Mouse (Mus musculus): ENCODE results near the gene Cacng5. TPM values are rescaled to one million over a fixed set of nuclear protein-coding genes. Genes with fewer than 3 reads are reported as not detected.

Gene Cacng5
- 0.10 and 0.26 TPM in 2 replicates for polyA plus RNA-seq (2016; fragmentation: Nextera tagmentation; extraction: Ambion mirVana)

GRCm38 (mm10) chr11:107914634-107915226 lies at the start of gene Cacng5:
Gene Cacng5 (minus strand): TSS chr11:107915055.
- peaks cover 67% of the 10 kb centered on the region for H3K27me3 ChIP-seq (ENCODE audit: insufficient read depth, poor library complexity, severe bottlenecking)
- peak; percentile 78 for DNase-seq (ENCODE audit: low spot score)
- H3K27ac ChIP-seq = no peak within 1 kb of the TSS
- WGBS = 7% methylated on average over 35 of the region's 36 CpGs
- peak within 1 kb of the TSS; percentile 57 for H3K4me3 ChIP-seq
- H3K9me3 ChIP-seq = 0 out of 2 replicates have a peak, but pooled peaks cover 3% of the 10 kb centered on the region
- H3K36me3 ChIP-seq = no peaks in the 10 kb centered on the region
- H3K4me1 ChIP-seq = peaks cover 10% of the 10 kb centered on the region

DNA sequence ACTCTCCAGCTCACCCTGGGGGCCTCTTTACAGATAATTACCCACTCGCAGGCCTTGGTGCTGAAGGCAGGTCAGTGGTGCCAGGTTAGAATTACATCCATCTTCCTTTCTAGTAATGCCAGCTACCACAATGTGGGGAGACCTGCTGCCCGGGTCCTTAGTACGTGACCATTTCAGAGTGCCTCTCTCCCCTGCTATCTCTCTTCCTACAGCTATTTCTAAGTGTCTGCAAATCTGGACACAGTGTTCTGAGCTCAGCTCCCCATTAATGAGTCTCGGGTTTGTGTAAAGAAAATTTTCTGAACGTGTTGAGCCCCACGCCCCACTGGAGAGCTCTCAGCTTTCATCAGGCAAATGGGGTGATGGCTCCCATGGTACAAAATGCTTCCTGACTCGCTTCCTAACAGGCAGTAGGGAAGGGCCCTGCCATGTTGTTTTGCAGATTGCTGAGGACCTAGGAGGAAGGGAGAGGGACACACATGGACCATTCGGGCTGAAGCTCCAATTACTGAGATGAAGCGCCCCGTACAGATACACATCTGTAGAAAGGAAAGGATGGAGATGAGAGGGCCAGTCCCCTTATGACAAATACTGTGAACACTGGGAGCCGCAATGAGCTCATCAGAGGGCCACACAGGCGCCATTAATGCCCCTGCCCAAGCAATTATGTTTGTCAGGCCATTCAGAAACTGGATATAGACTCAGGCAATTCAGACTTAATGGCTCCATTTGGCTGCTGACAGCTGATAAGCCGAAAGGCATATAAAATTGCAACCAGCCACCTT lies 42.9 kb upstream of the Cacng5 start:
- 84% methylated on average over 13 of the region's 13 CpGs for WGBS
- Histone ChIP-seq H3K27ac (no peak overlapping the region; the same call in 1 of the 2 replicates), H3K9me3 (peaks cover 4% of the 10 kb centered on the region; the same call in 1 of the 2 replicates), H3K36me3 (peaks cover 30% of the 10 kb centered on the region), H3K27me3 (ENCODE audit: insufficient read depth, poor library complexity, severe bottlenecking) (no peaks in the 10 kb centered on the region), H3K4me1 (no peaks in the 10 kb centered on the region), H3K4me3 (no peak overlapping the region)
- no peak for DNase-seq (ENCODE audit: low spot score)

GRCm38 (mm10) chr11:107955191-107956062 lies 40.6 kb upstream of the Cacng5 start:
- H3K9me3 ChIP-seq = peaks cover 2% of the 10 kb centered on the region; the same call in 1 of the 2 replicates
- 89% methylated on average over 10 of the region's 10 CpGs for WGBS
- H3K4me1 ChIP-seq = peaks cover 1% of the 10 kb centered on the region; the same call in 1 of the 2 replicates
- no peak overlapping the region for H3K4me3 ChIP-seq
- peaks cover 33% of the 10 kb centered on the region for H3K36me3 ChIP-seq
- DNase-seq (ENCODE audit: low spot score) = no peak
- no peak overlapping the region for H3K27ac ChIP-seq
- no peaks in the 10 kb centered on the region for H3K27me3 ChIP-seq (ENCODE audit: insufficient read depth, poor library complexity, severe bottlenecking)

DNA sequence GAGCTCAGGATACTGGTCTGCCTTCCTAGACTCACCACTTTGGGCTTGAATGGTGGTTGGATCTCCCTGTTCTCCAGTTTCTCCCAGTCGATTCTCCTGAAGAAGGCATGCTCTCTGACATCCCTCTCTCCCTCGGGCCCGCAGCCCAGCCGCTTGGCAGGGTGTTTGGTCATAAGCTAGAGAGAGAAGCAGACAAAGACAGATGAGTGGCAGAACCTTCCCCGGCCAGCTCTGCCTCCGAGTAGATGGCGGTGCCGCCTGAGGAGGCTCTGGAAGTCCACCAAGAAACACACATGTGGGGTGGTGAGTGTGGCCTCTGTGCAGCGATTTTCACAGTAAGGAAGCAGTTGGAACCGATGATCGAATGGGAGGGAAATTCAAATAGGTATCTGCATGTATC lies 36.6 kb upstream of the Cacng5 start:
- Histone ChIP-seq H3K4me1 (peaks cover 11% of the 10 kb centered on the region), H3K27ac (no peak overlapping the region), H3K4me3 (no peak overlapping the region), H3K36me3 (peaks cover 17% of the 10 kb centered on the region), H3K27me3 (ENCODE audit: insufficient read depth, poor library complexity, severe bottlenecking) (no peaks in the 10 kb centered on the region), H3K9me3 (no peaks in the 10 kb centered on the region)
- no peak for DNase-seq (ENCODE audit: low spot score)
- 91% methylated on average over 11 of the region's 11 CpGs for WGBS

DNA sequence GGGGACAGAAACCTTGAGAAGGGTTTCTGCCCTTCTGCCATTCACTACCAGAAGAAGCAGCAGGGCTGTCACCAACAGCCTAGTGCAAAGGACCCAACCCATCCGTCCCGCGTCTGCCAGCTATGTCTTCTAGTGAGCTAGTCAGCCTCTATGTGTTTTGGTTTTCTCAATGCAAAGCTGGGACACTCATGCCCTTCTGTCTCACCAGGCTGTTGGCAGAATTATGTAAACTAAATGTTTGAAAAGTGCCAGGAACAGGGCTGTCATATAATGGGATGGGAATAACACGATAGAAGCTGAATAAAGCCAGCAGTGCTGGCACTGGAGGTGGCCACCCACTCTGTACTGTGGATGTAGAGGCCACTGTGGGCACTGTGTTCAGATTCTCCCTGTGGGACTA lies 35.8 kb upstream of the Cacng5 start:
- H3K9me3 ChIP-seq = no peaks in the 10 kb centered on the region
- peaks cover 17% of the 10 kb centered on the region for H3K36me3 ChIP-seq
- no peaks in the 10 kb centered on the region for H3K27me3 ChIP-seq (ENCODE audit: insufficient read depth, poor library complexity, severe bottlenecking)
- H3K4me1 ChIP-seq = peaks cover 11% of the 10 kb centered on the region
- DNase-seq (ENCODE audit: low spot score) = no peak
- H3K27ac ChIP-seq = 0 out of 2 replicates have a peak overlapping the region, but pooled peaks have one; percentile 22
- 87% methylated on average over 4 of the region's 4 CpGs for WGBS
- H3K4me3 ChIP-seq = no peak overlapping the region

DNA sequence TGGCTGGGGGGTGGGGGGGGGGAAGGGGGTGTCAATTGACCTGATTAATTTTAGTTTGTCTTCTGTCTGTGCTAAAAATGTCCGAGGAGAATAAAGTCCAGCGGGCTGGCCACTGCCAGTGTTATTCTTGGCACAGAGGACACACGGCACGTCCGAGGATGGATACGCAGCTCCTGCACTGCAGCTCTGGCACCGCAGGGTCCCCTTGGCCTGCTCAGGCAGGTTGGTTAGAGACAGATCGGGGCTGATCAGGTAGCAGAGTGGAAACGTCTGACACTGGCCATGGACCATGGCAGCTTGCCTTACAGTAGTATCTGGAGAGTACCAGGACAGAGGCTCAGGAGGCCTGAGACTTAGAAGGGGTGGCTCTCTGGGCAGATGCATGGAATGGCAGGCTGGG lies 35.4 kb upstream of the Cacng5 start:
- 55% methylated on average over 9 of the region's 9 CpGs for WGBS

DNA sequence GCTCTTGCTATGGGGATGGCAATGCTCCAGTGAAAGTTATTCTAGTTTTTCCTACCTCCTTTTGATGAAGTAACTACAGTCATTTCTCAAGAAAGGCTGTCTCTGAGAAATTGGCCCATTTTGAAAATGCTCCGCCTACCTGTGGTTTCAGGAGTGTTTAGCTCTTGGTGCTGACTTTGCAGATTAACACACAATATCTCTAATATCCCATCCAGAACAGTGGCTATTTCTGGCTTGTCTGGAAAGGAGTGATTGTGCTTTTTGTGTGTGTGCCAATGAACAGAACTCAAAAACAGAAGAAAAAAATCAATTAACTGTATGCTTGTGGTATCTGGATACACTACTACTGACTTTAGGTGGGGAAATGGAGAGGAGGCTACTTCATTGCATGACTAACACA lies 33.1 kb upstream of the Cacng5 start:
- 95% methylated on average over 1 of the region's 1 CpGs for WGBS
- H3K4me1 ChIP-seq = peaks cover 11% of the 10 kb centered on the region
- no peak for DNase-seq (ENCODE audit: low spot score)
- no peaks in the 10 kb centered on the region for H3K9me3 ChIP-seq
- H3K36me3 ChIP-seq = peaks cover 30% of the 10 kb centered on the region
- no peak overlapping the region for H3K4me3 ChIP-seq
- no peak overlapping the region for H3K27ac ChIP-seq
- H3K27me3 ChIP-seq (ENCODE audit: insufficient read depth, poor library complexity, severe bottlenecking) = no peaks in the 10 kb centered on the region

More for the DNA sequence above, 35.4 kb upstream of the Cacng5 start:
- Histone ChIP-seq H3K27me3 (ENCODE audit: insufficient read depth, poor library complexity, severe bottlenecking) (no peaks in the 10 kb centered on the region), H3K4me1 (peaks cover 11% of the 10 kb centered on the region), H3K27ac (0 out of 2 replicates have a peak overlapping the region, but pooled peaks have one; percentile 2), H3K36me3 (peaks cover 17% of the 10 kb centered on the region), H3K4me3 (no peak overlapping the region), H3K9me3 (no peaks in the 10 kb centered on the region)
- DNase-seq (ENCODE audit: low spot score) = no peak

- H3K9me3 ChIP-seq = no peaks in the 10 kb centered on the region
- no peak overlapping the region for H3K4me3 ChIP-seq
- H3K27me3 ChIP-seq (ENCODE audit: insufficient read depth, poor library complexity, severe bottlenecking) = no peaks in the 10 kb centered on the region
- no peak for DNase-seq (ENCODE audit: low spot score)
- H3K4me1 ChIP-seq = peaks cover 11% of the 10 kb centered on the region
- H3K36me3 ChIP-seq = peaks cover 30% of the 10 kb centered on the region
- 69% methylated on average over 5 of the region's 5 CpGs for WGBS
- no peak overlapping the region for H3K27ac ChIP-seq
These were observed 32.0 kb upstream of the Cacng5 start for GRCm38 (mm10) chr11:107946823-107947222.

GRCm38 (mm10) chr11:107936929-107937328 lies 22.1 kb upstream of the Cacng5 start:
- Histone ChIP-seq H3K27me3 (ENCODE audit: insufficient read depth, poor library complexity, severe bottlenecking) (no peaks in the 10 kb centered on the region), H3K4me1 (peaks cover 4% of the 10 kb centered on the region), H3K27ac (no peak overlapping the region), H3K4me3 (no peak overlapping the region), H3K9me3 (peaks cover 19% of the 10 kb centered on the region; the same call in 1 of the 2 replicates), H3K36me3 (peaks cover 23% of the 10 kb centered on the region)
- 78% methylated on average over 2 of the region's 2 CpGs for WGBS
- DNase-seq (ENCODE audit: low spot score) = no peak

GRCm38 (mm10) chr11:107931721-107932120 lies 16.9 kb upstream of the Cacng5 start:
- Histone ChIP-seq H3K27ac (no peak overlapping the region), H3K36me3 (no peaks in the 10 kb centered on the region), H3K27me3 (ENCODE audit: insufficient read depth, poor library complexity, severe bottlenecking) (no peaks in the 10 kb centered on the region), H3K4me1 (peaks cover 9% of the 10 kb centered on the region), H3K4me3 (no peak overlapping the region), H3K9me3 (no peaks in the 10 kb centered on the region)
- WGBS = 72% methylated on average over 7 of the region's 7 CpGs
- DNase-seq (ENCODE audit: low spot score) = no peak

- H3K27ac ChIP-seq = no peak overlapping the region
- no peak for DNase-seq (ENCODE audit: low spot score)
- H3K4me1 ChIP-seq = peaks cover 9% of the 10 kb centered on the region
- H3K27me3 ChIP-seq (ENCODE audit: insufficient read depth, poor library complexity, severe bottlenecking) = no peaks in the 10 kb centered on the region
- no peaks in the 10 kb centered on the region for H3K36me3 ChIP-seq
- H3K4me3 ChIP-seq = no peak overlapping the region
- 89% methylated on average over 11 of the region's 11 CpGs for WGBS
- no peaks in the 10 kb centered on the region for H3K9me3 ChIP-seq
These were observed 16.4 kb upstream of the Cacng5 start for GRCm38 (mm10) chr11:107931288-107931687.

DNA sequence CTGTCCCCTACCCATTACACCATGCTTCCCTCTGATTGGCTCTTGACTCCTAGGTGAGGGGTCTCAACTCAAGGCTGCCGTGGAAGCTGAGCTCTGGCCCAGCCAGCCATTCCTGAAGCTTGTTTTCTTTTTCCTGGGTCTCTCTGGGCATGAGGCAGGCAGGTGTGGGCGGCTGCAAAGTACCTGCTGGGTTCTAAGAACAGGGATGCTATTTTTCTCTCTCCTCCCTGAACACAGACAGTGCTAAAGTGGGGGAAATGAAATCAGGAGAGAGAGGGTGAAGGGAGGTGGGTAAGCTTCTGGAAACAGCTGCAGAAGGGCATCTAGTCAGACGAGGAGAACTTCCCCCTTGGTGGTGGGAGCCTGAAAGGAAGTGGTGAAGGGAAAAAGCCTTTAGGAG lies 14.9 kb upstream of the Cacng5 start:
- no peak for DNase-seq (ENCODE audit: low spot score)
- peaks cover 9% of the 10 kb centered on the region for H3K4me1 ChIP-seq
- 52% methylated on average over 3 of the region's 3 CpGs for WGBS
- no peaks in the 10 kb centered on the region for H3K27me3 ChIP-seq (ENCODE audit: insufficient read depth, poor library complexity, severe bottlenecking)
- H3K27ac ChIP-seq = no peak overlapping the region
- H3K9me3 ChIP-seq = no peaks in the 10 kb centered on the region
- no peaks in the 10 kb centered on the region for H3K36me3 ChIP-seq
- no peak overlapping the region for H3K4me3 ChIP-seq

All from heart, embryonic 10.5 days (tissue).